Mouse (Mus musculus) heart, postnatal 14 days (tissue): ENCODE data around the gene 5730596B20Rik. TPM values are rescaled to one million over a fixed set of nuclear protein-coding genes. Genes with fewer than 3 reads are reported as not detected.
A peak's percentile ranks its signal among the peaks of the same experiment; 100 is the strongest.

ENCODE experiments used
- DNase-seq, 2 experiments: peaks; one replicate each; pipeline ENCODE4 v3.0.0; 2021 to 2022
- intact Hi-C: fragments of 180-260 bp; cut with DNase I; formaldehyde crosslinking; loops from one replicate; pipeline ENCODE4 v1.15.1; 2025
- long read RNA-seq, 2 experiments: library from polyadenylated mRNA; stranded (forward); transcript quantifications; one replicate each; pipeline ENCODE4 v2.0.0; 2021
- total RNA-seq, 2 experiments: library from RNA; stranded (reverse); gene quantifications; 2 replicates each; pipeline ENCODE4 v1.2.3; 2021

The 5730596B20Rik gene
- under 1 TPM; 0.17 to 0.20 TPM for total RNA-seq
- long read RNA-seq, experiment 1, result 0 reads
- long read RNA-seq, experiment 2, result 0 reads

DNA sequence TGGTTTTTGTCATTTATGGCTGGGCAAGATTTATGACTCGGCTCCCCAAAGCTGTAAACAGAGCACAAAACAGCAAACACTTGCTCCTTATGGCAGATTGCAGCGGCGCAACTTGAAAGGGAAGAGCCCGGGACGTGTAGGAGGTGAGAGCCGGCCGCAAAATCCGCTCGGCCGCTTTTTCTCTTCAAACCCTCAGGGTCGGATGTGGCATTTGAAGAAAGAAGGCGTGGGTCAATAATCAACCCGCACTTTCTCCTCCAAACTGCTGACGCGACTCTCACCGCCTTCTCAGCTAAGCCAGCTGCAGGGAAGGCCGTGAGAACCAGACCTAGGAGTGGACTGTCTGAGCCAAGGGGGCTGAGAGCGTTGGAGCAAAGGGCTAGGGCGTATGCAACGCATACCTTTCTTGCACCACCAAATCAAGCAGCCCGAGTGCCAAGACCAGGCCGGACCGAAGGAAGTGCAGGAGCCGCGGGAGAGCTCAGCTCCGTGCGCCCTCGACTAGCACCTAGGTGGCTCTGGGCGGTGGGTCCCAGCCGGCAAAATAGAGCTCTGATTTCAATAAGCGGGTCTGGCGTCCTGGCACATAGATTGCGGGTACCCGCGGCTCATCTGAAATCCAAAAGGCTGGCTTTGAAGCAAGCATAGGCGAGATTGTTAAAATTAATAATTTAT, at the start of gene 5730596B20Rik:
TSS of gene 5730596B20Rik (plus strand) at position 438 of the 675 bp plus-strand sequence.
- DNase-seq, result no peak
- intact Hi-C loops, result no loop called here

DNA sequence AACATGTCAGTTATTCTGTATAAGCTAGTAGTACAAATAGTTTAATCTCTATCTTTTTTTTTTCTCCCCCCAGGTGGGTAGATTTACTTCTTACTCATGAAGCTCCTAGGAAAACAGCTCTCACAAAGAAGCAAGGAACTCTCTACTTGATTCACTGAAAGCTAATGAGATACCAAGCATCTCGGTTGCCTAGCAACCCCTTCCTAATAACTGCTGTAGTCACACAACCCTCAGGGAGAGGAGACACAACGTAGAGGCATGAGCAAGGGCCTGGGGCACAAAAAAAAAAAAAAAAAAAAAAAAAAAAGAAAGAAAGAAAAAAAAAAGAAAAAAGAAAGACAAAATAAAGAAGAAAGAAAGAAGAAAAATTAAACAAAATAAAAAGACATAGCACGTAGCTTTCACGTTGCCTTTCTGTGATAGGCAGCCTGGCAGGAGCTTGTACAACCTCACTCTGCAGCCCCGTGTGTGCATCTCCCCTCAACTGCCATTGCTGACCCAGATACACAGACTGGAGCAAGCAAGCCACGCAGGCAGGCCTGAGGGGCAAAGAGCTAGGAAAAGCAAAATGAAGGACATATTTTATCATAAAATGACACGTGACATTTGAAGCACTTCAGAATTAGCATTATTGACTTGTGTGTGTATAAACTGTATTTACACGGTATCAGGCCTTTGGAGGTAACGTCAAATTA, 39.3 kb upstream of the 5730596B20Rik start:
- intact Hi-C loops, result no loop called here
- DNase-seq, result no peak

GRCm38 (mm10) chr6:52138576-52138975, 38.7 kb upstream of the 5730596B20Rik start:
- DNase-seq, result no peak
- intact Hi-C loops, result no loop called here

GRCm38 (mm10) chr6:52139115-52139514, 38.2 kb upstream of the 5730596B20Rik start:
- intact Hi-C loops, result no loop called here
- no peak for DNase-seq

- intact Hi-C loops, result no loop called here
- no peak for DNase-seq
These were observed 26.8 kb upstream of the 5730596B20Rik start for GRCm38 (mm10) chr6:52150401-52150966.

GRCm38 (mm10) chr6:52151571-52151970, 25.7 kb upstream of the 5730596B20Rik start:
- intact Hi-C loops, result no loop called here

GRCm38 (mm10) chr6:52152226-52153193, 24.8 kb upstream of the 5730596B20Rik start:
- intact Hi-C loops, result no loop called here
- no peak for DNase-seq

More at GRCm38 (mm10) chr6:52151571-52151970, 25.7 kb upstream of the 5730596B20Rik start:
- no peak for DNase-seq

DNA sequence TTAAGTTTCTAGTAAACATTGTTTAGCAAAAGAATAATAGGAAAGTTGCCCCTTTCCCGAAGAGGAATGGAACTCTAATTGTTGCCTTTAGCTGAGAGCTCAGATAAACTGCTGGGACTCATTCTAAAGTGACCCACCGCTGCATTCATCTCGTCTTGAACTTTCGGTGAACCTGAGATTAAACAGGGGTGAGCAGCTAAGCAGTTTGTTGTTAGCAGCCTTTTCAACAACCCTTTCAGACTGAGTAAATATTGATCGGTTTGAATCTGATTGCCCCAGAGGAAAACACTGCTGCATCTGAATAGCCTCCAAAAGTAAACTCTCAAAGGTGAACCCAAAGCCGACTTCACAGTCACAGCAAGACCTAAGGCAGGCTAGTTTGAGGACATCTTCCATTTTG, 24.0 kb upstream of the 5730596B20Rik start:
- DNase-seq, result no peak
- intact Hi-C loops, result no loop called here

DNA sequence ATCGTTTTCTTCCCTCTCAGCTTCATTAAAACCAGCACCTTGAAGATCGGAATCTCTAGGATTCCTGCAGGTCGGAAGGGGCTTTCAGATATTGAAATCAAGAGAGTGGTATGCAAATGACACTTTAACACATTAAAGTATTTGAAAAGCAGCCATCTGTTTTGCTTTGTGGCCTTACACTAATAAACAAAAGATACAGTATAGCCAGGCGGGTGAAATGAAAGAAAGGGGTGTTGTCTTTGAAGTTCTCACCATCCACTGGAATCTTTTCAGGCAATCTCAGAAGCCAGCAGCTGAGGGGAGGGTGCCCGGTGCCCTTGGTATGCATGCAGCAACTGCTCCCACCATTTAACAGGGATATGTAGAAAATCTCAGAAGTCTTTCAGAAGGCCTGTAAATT, 23.3 kb upstream of the 5730596B20Rik start:
- intact Hi-C loops, result no loop called here
- no peak for DNase-seq

DNA sequence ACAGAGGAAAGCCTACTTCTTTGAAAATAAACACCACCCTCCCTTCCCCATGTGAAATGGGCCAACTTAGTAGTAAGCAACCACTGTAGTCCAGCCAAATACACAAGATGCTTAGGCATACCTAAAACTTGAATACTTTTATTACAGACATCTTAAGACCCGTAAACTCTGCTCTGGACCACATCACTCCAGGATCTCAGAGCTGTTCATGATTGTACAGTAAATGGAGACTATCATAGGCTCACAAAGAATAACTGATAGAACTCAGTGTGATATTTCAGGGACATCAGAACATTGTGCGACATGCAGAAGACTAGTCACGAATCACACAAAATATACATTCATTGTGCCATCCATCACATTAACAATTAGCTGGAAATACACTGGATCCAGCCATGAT, 21.8 kb upstream of the 5730596B20Rik start:
- intact Hi-C loops, result no loop called here

DNA sequence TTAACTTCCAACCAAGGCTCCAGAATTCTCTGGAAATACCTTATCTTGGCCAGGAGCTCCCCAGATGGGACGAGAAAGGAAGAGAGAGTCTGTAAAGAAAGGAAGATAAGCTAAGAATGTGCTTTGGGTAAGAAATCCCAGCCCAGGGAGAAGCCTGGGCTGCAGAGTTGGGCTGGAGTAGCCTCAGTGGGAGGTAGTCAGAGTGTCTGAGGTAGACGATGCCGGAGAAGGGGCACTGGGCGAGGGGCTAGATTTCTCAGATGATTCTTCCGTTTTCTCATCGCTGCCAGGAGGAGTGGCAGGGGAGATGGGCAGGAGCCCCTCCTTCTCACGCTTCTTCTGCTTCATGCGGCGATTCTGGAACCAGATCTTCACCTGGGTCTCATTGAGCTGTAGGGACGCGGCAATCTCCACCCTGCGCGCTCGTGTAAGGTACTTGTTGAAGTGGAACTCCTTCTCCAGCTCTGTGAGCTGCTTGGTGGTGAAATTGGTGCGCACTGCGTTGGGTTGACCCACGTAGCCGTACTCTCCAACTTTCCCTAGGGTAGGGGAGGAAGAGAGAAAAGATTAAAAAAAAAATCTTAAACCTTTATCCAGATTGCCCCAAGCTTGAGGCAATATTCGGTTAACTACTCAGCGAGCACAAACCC, 20.6 kb upstream of the 5730596B20Rik start:
- no peak for DNase-seq
- intact Hi-C loops, result no loop called here

More for the DNA sequence above, 21.8 kb upstream of the 5730596B20Rik start:
- DNase-seq, result no peak

GRCm38 (mm10) chr6:52157466-52158275, 19.6 kb upstream of the 5730596B20Rik start:
- no peak for DNase-seq
- intact Hi-C loops, result no loop called here

DNA sequence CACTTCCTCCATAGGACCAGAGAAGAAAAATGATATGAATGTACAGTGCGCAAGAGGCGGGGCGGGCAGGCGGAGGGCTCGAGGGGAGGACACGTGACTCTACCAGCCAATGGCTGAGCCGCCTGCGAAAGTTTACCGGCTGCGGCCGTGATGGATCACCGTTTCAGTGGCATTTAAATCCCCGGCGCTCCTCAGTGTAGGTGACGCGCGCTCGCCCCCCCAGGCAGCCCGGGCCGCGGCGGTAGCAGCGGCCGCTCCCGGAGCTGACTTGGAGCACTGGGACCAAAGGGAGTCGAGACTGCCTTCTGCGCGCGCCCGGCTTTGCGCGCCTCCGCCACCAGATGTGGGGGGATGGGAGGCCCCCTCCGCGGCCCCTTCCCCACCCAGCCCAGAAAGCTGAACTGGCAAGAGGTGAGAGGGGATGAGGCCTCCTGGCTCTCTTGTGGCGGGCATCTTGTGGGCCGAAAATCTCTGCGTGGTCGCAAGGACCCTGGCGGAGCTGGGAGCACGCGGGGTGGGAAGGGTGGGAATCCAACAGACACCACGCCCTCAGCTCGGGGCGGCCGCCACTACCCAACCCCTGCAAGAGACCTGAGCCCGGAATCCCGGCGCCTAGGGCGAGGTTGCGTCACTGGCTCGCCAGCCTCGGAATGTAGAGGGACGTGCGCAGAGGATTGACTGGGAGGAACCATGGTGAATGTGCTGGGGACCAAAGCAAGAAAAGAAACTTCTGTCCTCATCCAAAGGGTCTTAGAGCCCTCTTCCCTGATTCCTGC, 18.8 kb upstream of the 5730596B20Rik start, which contains the start of gene Hoxa1:
TSS of gene Hoxa1 (minus strand) at position 42 of the 776 bp plus-strand sequence.
- intact Hi-C loops, result no loop called here

DNA sequence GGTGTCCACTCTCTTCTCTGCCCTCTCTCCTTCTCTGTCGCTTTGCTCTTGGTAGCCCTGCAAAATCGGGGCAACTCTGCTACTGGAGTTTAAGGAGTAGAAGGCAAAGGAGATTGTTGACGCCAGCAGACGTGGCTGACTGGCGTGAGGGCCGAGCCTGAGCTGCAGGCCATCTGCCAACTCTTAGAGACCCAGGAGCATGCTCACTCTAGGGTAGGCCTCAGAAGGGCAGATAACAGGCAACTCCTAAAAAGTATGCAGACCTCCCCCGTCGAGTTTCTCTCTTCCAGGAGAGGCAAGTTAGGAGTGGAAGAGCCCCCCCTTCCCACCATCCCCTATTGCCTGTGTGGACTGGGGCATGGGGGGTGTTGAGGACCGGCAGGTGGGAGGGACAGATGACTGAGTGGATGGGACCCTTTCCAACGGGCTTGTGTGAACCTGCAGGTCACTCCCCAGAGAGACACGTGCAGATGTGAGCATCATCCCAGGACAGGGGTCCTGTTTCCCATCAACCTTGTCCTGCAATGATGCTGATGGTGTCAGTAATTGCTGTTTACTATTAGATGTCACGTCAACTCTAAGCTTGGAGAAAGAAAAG, 18.0 kb upstream of the 5730596B20Rik start:
- no peak for DNase-seq
- intact Hi-C loops, result no loop called here

More for the DNA sequence above, 18.8 kb upstream of the 5730596B20Rik start, which contains the start of gene Hoxa1:
- peak; percentile 59 to 64 for DNase-seq

- intact Hi-C loops, result loop anchor here (5.0 kb wide), 1 partner anchor 153 kb away; no protein-coding TSS in a partner anchor
- DNase-seq, result no peak
These were observed 17.3 kb upstream of the 5730596B20Rik start for GRCm38 (mm10) chr6:52159979-52160378.

DNA sequence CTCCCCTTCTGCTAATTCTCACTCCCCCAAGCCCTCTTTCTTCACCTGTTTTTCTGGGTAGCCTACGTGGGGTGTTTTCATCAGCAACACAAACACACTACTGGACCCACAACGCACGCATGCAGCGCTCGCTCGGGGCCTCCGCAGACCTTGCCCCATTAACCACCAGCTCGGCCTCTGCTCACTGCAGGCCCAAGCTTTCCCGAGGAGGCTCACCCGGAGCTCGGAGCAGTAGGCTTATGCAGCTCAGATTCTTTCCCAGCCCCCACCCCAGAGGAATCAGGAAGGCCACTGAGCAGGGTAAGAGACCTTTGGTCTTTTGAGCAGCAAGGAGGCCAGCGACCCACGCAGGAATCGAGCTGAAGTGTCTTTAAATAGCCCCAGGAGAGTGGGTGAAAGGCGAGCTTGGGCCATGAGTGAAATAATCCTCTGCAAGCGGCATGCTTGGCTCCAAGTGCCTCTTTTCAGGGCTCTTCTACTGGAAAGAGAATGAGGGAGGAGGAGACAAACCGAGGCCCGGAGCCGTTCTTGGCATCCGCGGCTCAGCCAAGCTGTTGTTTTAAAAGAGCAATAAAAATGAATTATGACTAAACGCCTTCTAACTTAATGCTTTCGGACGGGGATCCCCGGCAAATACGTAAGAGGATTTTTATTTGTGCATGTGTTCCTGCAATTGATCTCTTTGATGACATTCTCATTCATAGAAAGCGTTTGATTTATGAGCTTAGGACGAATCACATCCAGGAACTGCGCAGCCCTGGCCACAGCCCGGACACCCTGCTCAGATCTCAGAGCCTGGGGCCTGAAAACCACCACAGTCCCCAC, 16.6 kb upstream of the 5730596B20Rik start:
- DNase-seq, result no peak
- intact Hi-C loops, result loop anchor here (5.0 kb wide), 1 partner anchor 153 kb away; no protein-coding TSS in a partner anchor
